Mouse (Mus musculus): ENCODE results near the gene Tenm2. TPM values are rescaled to one million over a fixed set of nuclear protein-coding genes. Genes with fewer than 3 reads are reported as not detected.

Gene Tenm2
- total and polyA plus RNA-seq, 3 experiments = not detected

DNA sequence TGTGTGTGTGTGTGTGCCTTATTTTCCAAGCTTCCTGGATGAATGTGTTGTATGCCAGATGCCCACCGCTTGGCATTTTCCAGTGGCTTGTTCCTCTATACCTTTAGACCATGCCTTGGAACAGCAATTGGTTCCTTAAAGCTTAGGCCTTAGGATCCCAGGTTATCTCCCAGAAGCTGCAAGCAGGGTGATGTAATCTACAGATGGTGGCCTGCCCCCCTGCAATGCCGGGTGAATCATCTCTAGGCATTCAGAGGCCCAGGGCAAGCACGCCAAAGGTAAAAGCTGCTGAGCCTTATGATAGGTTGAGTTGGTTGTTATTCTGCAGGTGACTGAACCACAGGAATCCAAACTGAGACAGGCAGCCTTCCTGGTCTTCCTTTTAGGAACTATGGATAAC, 1253.0 kb downstream of the Tenm2 start:
- H3K4me2 ChIP-seq (ENCODE audit: insufficient read depth, low read depth, poor library complexity, severe bottlenecking) = no peak overlapping the region
- DNase-seq (ENCODE audit: extremely low read depth) = no peak
- no peak overlapping the region for H3K27ac ChIP-seq (ENCODE audit: insufficient read depth, low read depth)
- peaks cover 0 to 13% of the 10 kb centered on the region in 2 experiments; a peak in 1 of 4 replicates for H3K4me1 ChIP-seq (ENCODE audit: control insufficient read depth in 1 of 2, insufficient read depth in 2 of 2)
- no peak overlapping the region for H3K4me3 ChIP-seq (replicated peaks in 1 of 3; ENCODE audit: low read depth in 2 of 3, low read length in 2 of 3, poor library complexity in 1 of 3)
- H3K27me3 ChIP-seq (replicated peaks) = no peaks in the 10 kb centered on the region
- H3K36me3 ChIP-seq (replicated peaks in 1 of 2; ENCODE audit: control insufficient read depth in 1 of 2, insufficient read depth in 1 of 2, low read length in 1 of 2) = no peaks in the 10 kb centered on the region
- H3K79me2 ChIP-seq (replicated peaks; ENCODE audit: control insufficient read depth, extremely low read depth, insufficient read depth, poor library complexity, severe bottlenecking) = no peaks in the 10 kb centered on the region
- H3K9ac ChIP-seq (ENCODE audit: insufficient read depth, low read depth) = no peak overlapping the region
- dilution Hi-C loops (cut with MboI; ENCODE audit: extremely low pct_ligation_motif_present, extremely low pct_unique_long_range_greater_than_20kb, low sequenced_read_pairs) (no loop called here), in situ Hi-C loops (cut with MboI; ENCODE audit: low pct_ligation_motif_present, low pct_unique_long_range_greater_than_20kb, low sequenced_read_pairs) (loop anchor here (25.0 kb wide), 1 partner anchor 295 kb away; no protein-coding TSS in a partner anchor)
- H3K9me3 ChIP-seq (replicated peaks; ENCODE audit: low read length) = peaks cover 4% of the 10 kb centered on the region
- no peak for TF ChIP-seq ETS1 (conservative IDR thresholded peaks at IDR 0.05; ENCODE audit: low read depth, low read length)
- no peak for TF ChIP-seq ZKSCAN1 (IDR thresholded peaks at IDR 0.05; ENCODE audit: borderline replicate concordance, low read depth, low read length)
- TF ChIP-seq PAX5 (IDR thresholded peaks at IDR 0.05; ENCODE audit: low read length) = no peak
- no peak for TF ChIP-seq POLR2AphosphoS2 (IDR thresholded peaks at IDR 0.05; ENCODE audit: low read depth, low read length)
- TF ChIP-seq ZMIZ1 (IDR thresholded peaks at IDR 0.05; ENCODE audit: low read depth, low read length) = no peak
- no peak for TF ChIP-seq KAT2A (IDR thresholded peaks at IDR 0.05; ENCODE audit: insufficient replicate concordance, low read length)
- TF ChIP-seq BHLHE40 (IDR thresholded peaks at IDR 0.05; ENCODE audit: low read depth, low read length) = no peak
- no peak for TF ChIP-seq ZC3H11A (IDR thresholded peaks at IDR 0.05; ENCODE audit: low read depth, low read length)
- TF ChIP-seq RCOR1 (conservative IDR thresholded peaks at IDR 0.05; ENCODE audit: low read depth, low read length) = no peak
- TF ChIP-seq MAFK (IDR thresholded peaks at IDR 0.05; ENCODE audit: insufficient replicate concordance, low read length) = no peak
- TF ChIP-seq ELF1 (IDR thresholded peaks at IDR 0.05; ENCODE audit: low read depth, low read length) = no peak
- no peak for TF ChIP-seq CHD2 (IDR thresholded peaks at IDR 0.05; ENCODE audit: low read length)
- no peak for TF ChIP-seq SIN3A (IDR thresholded peaks at IDR 0.05; ENCODE audit: low read length)
- no peak for TF ChIP-seq NRF1 (IDR thresholded peaks at IDR 0.05; ENCODE audit: low read depth, low read length)
- TF ChIP-seq CHD1 (IDR thresholded peaks at IDR 0.05; ENCODE audit: low read depth, low read length) = no peak
- TF ChIP-seq USF2 (conservative IDR thresholded peaks at IDR 0.05; ENCODE audit: low read depth, low read length) = no peak
- TF ChIP-seq RAD21 (IDR thresholded peaks at IDR 0.05; ENCODE audit: low read depth, low read length) = no peak

DNA sequence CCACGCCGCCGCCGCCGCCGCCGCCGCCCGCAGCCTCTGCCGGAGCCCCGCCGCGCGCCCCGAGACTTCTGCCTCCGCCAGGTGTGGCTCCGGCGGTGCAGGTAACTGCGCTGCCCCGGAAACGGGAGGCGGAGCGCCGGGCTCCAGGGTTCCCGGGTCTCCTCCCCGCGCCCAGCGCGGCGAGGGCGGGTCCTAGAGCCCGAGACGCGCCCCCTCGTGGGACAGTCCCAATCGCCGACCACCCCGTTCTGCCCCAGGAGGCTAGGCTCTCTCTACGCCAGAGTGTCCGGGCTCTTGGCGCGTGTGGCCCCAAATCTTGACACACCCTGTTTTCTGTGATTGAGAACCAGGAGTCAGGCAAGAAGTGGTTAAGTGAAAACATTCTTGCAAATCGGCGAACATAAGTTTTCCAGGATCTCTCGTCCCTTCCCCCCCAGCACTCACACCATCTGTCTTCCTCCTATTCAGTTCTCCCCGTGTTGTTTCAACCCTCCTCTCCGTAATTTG, 1255.3 kb downstream of the Tenm2 start, which contains the start of gene Wwc1:
TSS of gene Wwc1 (minus strand) at position 117 of the 507 bp plus-strand sequence.
- no peak within 1 kb of the TSS for H3K4me2 ChIP-seq (ENCODE audit: insufficient read depth, low read depth, poor library complexity, severe bottlenecking)
- H3K9me3 ChIP-seq (replicated peaks; ENCODE audit: low read length) = peaks cover 4% of the 10 kb centered on the region
- no peaks in the 10 kb centered on the region for H3K27me3 ChIP-seq (replicated peaks)
- no peak for DNase-seq (ENCODE audit: extremely low read depth)
- H3K9ac ChIP-seq (ENCODE audit: insufficient read depth, low read depth) = no peak within 1 kb of the TSS
- H3K4me3 ChIP-seq (replicated peaks in 1 of 3; ENCODE audit: low read depth in 2 of 3, low read length in 2 of 3, poor library complexity in 1 of 3) = no peak within 1 kb of the TSS
- dilution Hi-C loops (cut with MboI; ENCODE audit: extremely low pct_ligation_motif_present, extremely low pct_unique_long_range_greater_than_20kb, low sequenced_read_pairs) = no loop called here
- no peaks in the 10 kb centered on the region for H3K4me1 ChIP-seq (ENCODE audit: control insufficient read depth in 1 of 2, insufficient read depth in 2 of 2)
- no peaks in the 10 kb centered on the region for H3K36me3 ChIP-seq (replicated peaks in 1 of 2; ENCODE audit: control insufficient read depth in 1 of 2, insufficient read depth in 1 of 2, low read length in 1 of 2)
- TF ChIP-seq MEF2A (IDR thresholded peaks at IDR 0.05; ENCODE audit: borderline replicate concordance, low read depth, low read length) (no peak), MYC (IDR thresholded peaks at IDR 0.05; ENCODE audit: low read depth, low read length) (no peak), KAT2A (IDR thresholded peaks at IDR 0.05; ENCODE audit: insufficient replicate concordance, low read length) (no peak), CHD2 (IDR thresholded peaks at IDR 0.05; ENCODE audit: low read length) (no peak), BHLHE40 (IDR thresholded peaks at IDR 0.05; ENCODE audit: low read depth, low read length) (no peak), CHD1 (IDR thresholded peaks at IDR 0.05; ENCODE audit: low read depth, low read length) (no peak), RAD21 (IDR thresholded peaks at IDR 0.05; ENCODE audit: low read depth, low read length) (no peak), MAX (IDR thresholded peaks at IDR 0.05; ENCODE audit: low read length) (no peak), USF2 (conservative IDR thresholded peaks at IDR 0.05; ENCODE audit: low read depth, low read length) (no peak), ZC3H11A (IDR thresholded peaks at IDR 0.05; ENCODE audit: low read depth, low read length) (no peak), ELF1 (IDR thresholded peaks at IDR 0.05; ENCODE audit: low read depth, low read length) (no peak), UBTF (IDR thresholded peaks at IDR 0.05; ENCODE audit: low read depth, low read length) (no peak), NRF1 (IDR thresholded peaks at IDR 0.05; ENCODE audit: low read depth, low read length) (no peak), ZNF384 (IDR thresholded peaks at IDR 0.05; ENCODE audit: low read depth, low read length) (no peak), ETS1 (conservative IDR thresholded peaks at IDR 0.05; ENCODE audit: low read depth, low read length) (no peak)
- in situ Hi-C loops (cut with MboI; ENCODE audit: low pct_ligation_motif_present, low pct_unique_long_range_greater_than_20kb, low sequenced_read_pairs) = loop anchor here (25.0 kb wide), 1 partner anchor 293 kb away; no protein-coding TSS in a partner anchor
- no peaks in the 10 kb centered on the region for H3K79me2 ChIP-seq (replicated peaks; ENCODE audit: control insufficient read depth, extremely low read depth, insufficient read depth, poor library complexity, severe bottlenecking)
- H3K27ac ChIP-seq (ENCODE audit: insufficient read depth, low read depth) = no peak within 1 kb of the TSS
